Mouse (Mus musculus) lung, postnatal 4 days (tissue): Measurements from ENCODE around the gene Wfdc2.
A peak's percentile ranks its signal among the peaks of the same experiment; 100 is the strongest.
"Not testable (repeated sequence)": the region's sequence is repeated elsewhere in the genome, so short reads cannot be mapped to it uniquely, and the experiment has no call there.

ENCODE experiments used
- DNase-seq, 2 experiments: peaks; one replicate each; pipeline ENCODE4 v3.0.0; 2021

The Wfdc2 gene

DNA sequence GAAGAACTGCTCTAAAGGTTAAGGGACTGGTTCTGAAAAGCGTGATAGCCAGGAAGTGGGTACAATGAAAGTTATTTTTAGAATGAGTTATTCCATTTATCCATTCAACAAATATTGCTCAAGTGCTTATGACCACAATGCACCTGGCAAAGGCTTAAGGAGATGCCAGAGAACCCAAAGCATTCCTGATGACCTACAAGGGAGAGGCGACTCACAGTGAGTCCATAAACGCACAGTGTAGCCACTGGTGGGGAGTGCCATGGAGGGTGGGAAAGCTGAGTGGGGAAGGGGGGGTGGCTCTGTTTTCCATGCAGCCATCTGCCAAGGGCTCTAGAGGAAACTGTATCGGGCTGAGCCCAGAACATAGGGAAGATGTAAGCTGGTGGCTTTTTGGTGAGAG is 12.9 kb upstream of the Wfdc2 start:
- DNase-seq = peak; percentile 36 to 50

DNA sequence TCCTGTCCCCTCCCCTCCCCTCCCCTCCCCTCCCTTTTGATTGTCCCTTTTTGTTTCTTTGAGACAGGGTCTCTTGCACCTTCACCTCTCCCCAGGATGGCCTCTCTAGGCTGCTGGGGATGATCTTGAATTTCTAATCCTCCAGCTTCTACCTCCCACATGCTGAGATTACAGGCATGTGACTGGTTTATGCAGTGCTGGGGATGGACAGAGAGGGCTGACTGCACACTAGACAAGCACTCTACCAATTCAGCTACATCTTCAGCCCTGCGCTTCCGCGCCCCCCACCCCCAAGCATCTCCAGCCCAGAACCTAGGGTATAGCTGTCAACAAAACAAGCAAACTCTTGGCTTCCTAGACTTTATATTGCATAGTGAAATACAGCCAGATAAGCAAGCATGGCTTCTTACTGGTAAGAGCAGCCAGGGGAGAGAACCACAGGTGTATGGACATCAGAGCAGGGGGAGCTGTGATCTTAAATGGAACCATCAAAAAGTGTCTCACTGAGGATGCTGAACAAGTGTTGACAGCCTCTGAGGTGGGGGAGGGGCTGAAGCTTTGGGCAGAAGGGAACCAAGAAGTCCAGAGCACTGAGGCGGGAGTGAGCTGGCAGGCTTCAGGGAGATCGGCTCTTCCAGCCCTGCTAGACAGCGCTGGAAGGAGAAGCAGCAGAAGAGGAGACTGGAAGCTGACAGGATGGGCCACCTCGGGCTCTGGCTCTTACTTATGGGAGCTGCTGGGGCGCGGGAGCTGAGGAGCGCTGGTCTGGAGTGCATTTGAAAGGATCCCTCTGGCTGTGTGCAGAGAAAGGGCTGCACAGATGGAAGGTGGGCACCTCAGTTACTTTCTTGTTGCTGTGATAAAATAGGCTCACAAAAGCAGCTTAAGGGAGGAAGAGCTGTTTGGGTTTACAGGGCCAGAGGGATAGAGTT is 12.0 kb upstream of the Wfdc2 start:
- no peak for DNase-seq

DNA sequence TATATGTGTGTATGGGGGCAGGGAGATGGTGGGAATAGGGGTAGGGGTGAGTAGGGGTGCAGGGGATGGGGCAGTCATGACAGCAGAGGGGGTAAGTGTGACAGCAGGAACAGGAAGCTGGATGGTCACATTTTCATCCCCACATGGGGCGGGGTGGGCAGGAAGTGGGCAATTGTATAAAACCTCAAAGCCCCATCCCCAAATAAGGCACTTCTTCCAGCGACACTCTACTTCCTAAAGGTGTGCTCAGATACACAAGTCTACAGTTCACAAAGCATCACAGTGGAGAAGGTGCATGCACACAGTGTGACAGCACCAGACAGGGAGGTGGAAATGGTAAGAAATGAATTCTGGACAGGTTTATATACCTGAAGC is 11.3 kb upstream of the Wfdc2 start:
- DNase-seq = no peak

DNA sequence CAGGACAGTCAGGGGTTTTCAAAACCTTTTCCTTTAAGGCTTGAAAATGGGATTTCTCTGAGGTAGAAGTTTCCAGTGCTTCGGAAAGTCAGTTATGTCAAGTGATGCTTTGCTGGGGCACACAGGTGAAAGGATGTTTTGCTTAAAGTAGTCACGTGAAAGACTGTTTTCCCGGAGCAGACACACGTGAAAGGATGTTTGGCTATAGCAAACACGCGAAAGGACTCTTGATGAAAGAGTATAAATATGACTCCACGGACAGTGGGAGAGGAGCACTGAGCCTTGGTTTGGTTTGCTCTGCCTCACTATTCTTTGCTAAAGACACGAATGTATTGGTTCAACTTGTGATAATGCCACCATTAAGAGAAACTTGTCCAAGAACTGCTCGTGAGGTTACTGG is 10.7 kb upstream of the Wfdc2 start:
- no peak for DNase-seq

DNA sequence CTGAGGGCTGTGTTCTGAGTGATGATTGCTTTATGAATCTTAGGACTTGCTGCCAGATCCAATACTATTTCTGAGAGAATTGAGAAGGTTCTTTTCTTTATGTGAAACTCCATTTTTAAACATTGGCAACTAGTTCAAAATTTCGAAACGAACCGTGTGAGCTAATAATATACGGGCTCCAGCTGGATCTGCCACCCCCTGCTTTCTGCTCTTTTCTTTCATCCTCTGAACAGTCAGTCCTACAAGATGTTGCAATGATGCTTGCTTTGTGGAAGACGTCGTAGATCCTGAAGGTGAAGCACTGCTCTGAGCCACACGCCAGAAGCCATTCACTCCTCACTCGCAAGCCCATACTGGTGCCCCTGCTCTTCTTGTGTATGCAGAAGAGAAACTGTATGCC is 3.8 kb upstream of the Wfdc2 start:
- no peak for DNase-seq

DNA sequence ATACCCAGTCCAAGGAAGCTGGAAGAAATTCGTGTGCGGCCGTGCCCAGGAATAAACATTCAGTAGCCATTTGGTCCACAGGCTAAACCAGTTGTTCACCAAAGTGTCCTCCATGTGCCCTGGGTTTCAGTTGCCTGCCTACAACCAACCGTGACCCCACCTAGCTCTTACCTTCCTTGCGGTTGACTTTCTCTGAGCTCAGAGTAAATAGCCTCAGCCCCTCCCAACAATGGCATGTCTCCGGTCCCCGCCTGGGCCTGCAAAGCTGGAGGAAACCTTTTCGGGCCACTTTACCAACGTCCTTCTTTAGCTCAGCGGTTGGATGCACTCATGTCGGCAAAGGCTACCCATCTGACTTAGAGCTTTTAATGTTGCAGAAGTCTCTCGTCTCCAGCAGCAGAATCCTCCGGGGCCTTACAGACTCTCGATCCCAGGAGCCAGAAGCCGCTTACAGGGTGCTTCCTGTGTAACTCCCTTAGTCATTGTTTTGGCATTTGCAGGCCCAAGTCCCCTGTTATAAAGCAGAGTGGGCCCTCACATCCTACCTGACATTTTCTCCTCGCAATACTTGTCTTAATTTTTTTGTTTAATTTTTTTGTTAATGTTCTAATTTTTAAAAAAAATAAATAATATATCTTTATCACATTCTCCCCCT is 3.1 kb upstream of the Wfdc2 start:
- DNase-seq = peak; percentile 37 to 59

DNA sequence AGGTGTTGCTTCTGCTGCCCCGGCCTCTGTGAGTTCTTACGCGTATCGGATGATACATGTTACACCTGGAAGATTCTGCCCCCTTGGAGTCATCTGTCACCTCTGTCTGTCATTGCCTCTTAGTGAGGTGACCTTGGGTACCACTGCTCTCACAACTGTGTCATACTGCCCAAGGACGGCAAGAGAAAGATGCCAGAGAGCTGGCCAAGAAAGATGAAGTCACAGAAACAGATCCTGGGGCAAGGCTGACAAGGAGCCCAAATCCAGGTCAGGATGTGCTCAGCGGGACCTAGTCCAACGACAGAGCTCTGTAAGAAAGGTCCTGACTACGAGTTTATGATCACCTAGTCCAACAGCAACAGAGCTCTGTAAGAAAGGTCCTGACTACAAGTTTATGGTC is 2.1 kb upstream of the Wfdc2 start:
- no peak for DNase-seq

DNA sequence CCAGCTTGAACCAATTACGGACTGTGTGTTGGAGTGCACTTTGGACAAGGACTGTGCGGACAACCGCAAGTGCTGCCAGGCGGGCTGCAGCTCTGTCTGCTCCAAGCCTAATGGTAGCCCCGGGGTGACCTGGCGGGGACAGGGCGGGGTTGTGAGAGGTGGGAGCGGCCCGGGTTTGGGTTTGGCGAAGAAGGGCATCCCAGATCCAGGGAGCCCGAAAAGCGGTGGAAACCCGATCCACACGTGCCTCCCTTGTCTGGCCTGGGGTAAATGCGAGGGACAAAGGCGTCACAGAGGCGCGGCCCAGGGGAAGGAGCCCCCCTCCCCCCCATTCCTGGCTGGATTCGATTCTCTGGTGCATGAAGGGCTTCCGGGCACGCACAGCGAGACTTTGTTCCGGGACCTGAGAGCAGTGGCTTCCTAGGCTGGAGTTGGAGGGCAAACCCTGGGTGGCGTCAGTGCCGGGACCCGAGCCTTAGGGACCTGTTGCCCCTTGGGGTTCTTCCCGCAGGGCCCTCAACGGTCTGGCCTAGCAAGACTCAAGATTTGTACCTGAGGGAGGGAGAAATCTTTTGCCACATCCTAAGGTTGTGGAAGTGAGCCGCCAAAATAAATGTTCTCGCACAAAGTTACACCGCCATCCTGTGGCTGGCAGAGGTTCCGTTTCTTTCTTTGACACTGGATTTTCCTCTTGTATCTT is 1.3 kb downstream of the Wfdc2 start:
- DNase-seq = peak; percentile 44 to 66

DNA sequence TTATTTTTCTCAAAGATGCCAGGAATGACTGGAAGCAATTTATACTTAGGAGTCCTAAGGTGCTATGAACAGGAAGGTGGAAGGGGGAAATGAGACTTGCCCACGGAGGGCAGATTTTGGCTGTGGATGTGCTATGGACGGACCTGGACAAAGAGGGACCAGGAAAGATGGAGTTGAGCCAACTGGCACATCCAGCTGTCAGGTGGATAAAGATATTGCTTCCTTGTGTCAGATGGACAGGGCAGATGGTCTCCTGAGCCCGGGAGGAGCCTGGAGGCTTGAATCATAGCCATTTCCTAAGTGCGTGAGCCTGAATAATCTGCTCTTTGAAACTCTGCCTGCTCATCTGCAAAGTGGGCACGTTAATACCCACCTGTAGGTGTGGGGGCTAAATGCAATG is 2.1 kb downstream of the Wfdc2 start:
- DNase-seq = no peak

DNA sequence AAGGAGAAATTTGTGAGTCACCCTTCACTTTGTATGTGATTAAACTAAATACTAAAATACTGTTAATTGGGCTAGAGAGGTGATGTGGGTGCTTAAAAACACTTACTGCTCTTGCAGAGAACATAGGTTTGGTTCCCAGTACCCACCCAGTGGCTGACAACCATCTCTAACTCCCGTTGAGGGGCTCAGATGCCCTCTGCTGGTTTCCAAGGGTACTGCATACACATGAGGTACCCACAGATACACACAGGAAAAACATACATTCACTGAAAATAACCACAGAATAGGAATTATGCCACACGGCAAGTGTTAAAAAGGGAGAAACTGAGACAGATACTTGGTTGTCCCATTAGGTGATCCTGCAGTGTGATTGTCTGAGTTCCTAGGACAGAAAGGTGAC is 4.8 kb downstream of the Wfdc2 start:
- DNase-seq = no peak

DNA sequence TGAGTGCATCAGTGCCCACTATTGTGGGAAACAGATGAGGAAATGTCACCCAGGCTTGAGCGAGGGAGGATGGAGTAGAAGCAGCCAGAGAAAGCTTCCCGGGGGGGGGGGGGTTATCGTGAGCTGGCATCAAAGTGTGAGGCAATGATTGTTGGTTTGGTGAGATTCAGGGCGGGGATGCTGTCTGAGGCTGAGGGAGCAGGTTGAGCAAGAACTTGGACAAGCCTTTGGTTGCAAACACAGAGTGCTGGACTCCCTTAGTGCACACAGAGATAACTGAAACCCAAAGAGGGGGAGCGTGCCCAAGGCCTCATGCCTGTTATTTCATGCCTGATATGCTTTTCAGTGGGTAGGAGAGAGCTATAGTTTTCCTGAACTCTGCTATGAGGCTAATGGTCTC is 5.2 kb downstream of the Wfdc2 start:
- no peak for DNase-seq

DNA sequence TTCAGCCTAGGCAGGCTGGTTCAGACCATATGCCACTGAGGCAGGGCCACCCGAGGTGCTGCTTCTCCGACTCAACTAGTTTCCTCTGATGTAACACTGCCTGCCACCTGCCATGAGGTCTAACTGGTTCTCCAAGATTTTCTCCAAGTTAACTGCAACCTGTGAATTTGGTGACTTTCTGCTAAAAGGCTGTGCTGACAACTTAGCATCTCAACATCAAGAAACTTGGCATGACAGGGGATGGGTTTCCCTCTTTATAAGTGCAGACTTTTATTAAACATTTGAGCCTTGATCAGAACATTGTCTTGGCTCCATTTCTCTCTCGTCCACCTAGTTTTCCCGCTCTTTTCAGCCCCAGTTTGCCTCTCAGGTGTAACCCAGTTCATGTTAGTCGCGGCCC is 11.1 kb downstream of the Wfdc2 start, which contains the start of gene Spint3:
Gene Spint3, minus strand, starts transcription at position 101 of the 400 bp plus-strand sequence.
- DNase-seq = not testable (repeated sequence)

DNA sequence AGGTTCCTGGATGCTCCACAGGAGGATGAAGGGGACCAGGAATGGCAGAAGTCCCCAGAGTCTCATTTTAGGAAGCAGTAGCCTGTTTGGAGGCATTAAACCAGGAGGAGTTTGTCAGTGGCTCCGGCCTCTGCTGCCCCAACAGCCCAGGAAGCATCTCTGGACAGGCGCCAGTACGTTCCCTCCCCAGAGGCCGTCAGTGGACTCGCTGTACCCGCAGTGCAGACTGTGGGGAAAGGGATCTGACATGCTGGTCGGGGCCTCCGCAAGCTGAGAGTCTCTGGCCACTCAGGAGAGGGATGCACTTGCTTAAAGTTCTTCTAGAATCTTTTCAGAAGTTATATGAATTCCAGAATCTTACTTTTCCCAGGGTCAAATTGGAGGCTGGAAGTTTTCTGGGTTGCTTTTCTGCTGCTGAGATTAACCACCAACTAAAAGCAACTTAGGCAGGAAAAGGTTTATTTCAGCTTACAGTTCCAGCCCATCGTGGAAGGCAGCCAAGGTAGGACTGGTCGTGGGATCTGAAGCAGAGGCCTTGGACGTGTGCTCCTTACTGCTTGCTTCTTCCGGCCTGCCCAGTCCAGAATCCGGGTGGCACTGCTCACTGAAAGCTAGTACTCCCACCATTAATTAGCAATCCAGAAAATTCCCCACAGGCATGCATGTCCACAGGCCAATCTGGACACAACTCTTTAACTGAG is 23.0 kb downstream of the Wfdc2 start, which contains the start of gene Wfdc6a:
Gene Wfdc6a, minus strand, starts transcription at position 423 of the 701 bp plus-strand sequence.
- DNase-seq = peak; percentile 14 to 46

DNA sequence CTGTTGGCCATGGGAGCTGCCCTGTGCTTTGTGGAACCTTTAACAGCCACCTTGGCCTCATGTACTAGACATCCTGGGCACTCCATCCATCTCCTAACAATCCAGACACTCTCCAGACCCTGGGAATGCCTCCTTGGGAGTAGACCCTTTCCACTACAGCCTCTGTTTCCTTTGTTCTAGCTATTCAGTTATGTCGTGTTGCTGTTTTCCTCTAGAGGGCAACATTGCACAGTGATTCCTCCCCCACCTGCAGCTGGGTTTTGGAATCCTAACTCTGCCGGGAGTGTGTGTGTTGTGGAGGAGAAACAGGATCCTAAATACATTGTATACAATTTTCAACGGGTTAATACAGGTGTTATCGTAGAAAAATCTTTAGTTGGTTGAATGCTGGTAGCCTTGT is 29.8 kb downstream of the Wfdc2 start:
- peak in 1 of 2 experiments; percentile 20 for DNase-seq

DNA sequence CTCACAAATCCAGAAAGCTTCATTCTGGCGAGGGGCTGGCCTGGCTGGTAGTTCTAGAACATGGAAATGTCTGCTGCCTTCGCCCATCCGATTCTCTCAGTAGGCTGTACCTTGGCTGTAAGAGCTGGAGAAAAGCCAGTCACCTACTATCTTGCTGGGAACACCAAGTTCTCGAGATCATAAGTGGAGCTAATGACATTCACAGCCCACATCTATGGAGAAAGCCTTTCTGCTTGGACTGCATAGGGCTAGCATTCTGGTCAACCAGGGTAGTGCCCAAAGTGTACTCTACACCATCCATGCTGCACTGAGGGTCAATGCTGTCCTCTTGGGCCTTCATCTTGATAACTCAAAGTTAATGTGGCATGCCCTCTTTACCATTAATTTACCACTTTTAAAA is 31.3 kb downstream of the Wfdc2 start, which contains the start of gene Eppin:
Gene Eppin, minus strand, starts transcription at position 101 of the 400 bp plus-strand sequence.
- DNase-seq = no peak

DNA sequence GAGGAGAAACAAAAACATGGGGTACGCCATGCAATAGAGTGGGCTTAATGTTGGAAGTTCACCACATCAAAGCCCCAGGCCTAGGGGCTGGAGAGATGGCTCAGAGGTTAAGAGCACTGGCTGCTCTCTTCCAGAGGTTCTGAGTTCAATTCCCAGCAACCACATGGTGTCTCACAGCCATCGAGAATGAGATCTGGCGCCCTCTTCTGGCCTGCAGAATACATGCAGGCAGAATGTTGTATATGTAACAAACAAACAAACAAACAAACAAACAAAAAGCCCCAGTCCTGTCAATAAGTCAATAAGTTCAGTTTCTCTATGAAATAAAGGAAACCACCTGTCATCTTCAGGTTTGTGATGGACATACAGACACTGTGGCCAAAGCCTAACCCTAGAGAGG is 38.0 kb downstream of the Wfdc2 start:
- no peak for DNase-seq

DNA sequence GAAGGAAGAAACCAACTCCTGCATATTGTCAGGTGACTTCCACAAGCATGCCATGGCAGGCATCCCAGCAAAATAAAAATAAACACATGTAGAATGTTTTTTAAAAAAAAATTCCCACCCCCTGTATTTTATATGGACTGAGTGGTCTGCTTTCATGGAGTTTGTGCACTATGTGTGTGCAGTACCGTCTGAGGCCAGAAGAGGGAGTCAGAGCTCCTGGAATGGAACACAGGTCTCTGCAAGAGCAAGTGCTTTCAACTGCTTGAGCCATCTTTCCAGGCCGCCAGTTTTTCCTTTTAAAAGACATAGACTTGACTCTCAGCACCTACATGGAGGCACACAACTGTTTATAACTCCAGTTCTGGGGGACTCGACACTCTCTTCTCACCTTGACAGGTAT is 41.3 kb downstream of the Wfdc2 start:
- DNase-seq = no peak

DNA sequence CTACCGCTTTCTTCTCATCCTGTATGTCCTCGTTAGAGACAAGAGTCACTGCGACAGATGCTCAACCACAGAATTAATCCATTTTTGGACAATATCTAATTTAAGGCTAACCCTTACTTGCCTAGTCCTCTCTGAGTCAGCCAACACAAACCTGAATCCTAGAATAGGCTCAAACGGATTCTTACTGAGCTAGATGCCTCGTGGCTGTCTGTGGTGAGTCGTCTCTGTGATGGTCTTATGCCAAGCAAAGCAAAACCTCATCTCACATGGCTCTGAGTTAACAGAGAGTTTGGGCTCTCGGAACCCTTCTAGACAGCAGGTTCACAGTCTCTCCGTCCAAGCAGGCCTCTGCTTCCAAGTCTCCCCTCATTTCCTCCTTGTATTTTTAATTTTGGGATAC is 42.2 kb downstream of the Wfdc2 start:
- no peak for DNase-seq

DNA sequence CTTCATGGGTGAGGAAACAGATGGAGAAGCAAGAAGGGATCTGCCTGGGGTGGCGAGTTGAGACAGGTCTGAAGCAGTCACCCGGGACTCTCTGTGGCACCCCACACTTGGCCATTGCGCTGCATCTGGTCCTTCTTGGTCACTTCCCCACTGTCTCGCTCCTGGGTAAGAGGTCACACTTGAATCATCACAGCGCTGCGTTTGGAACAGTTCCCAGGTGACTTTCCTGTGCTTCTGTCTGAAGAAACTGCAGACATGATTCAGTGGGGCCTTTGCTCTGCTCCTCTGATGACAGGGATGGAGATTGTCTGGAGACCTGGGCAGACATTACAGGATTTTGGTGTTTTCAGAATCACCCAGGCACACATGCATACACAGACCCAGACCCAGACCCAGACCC is 46.6 kb downstream of the Wfdc2 start:
- no peak for DNase-seq

DNA sequence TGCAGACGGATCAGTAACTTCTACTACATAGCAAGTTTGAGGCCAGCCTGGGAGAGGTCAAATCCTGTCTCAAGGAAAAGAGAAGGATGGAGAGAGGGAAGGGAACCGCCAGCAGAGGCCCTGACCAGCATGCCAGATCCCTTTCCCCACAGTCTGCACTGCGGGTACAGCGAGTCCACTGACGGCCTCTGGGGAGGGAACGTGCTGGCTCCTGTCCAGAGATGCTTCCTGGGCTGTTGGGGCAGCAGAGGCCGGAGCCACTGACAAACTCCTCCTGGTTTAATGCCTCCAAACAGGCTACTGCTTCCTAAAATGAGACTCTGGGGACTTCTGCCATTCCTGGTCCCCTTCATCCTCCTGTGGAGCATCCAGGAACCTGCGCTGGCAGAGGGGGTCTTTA is 51.3 kb downstream of the Wfdc2 start, which contains the start of the genes Wfdc6b and Wfdc8:
Gene Wfdc6b, plus strand, starts transcription at position 52 of the 400 bp plus-strand sequence.
Gene Wfdc8, minus strand, starts transcription at position 156 of the 400 bp plus-strand sequence.
- peak; percentile 52 to 68 for DNase-seq

DNA sequence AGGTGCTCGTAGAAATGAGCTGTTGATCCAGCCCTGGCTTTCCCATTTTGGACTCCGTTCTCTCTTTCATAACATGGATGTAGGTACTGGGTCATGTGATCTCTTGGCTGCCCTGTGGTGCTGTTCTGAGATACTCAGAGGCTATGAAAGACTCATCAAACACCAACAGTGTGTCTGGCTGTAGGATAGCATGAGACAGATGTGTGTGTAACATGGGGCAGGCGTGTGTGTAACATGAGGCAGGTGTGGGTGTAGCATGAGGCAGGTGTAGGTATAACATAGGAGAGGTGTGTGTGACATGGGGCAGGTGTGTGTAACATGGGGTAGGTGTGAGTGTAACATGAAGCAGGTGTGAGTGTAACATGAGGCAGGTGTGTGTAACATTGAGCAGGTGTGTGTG is 53.2 kb downstream of the Wfdc2 start:
- no peak for DNase-seq
